8 mouse cellular contexts compared by ENCODE assay signal in genomic region chr4:140084521-140085011, GRCm38 (mm10).
DNase-seq lines count a peak whose midpoint lies in the region; ATAC-seq and TF ChIP-seq lines count a peak whose summit lies in the region.
"Had no signal": no experiment of that assay in that cellular context is flagged by ENCODE, and none has a peak within 500 bp of the region (broad histone marks: within the 10 kb centered on the region; RNA-seq: fewer than 3 reads in every experiment).

No protein-coding gene starts in this region.

- 0 out of 2 replicates have a peak, but pooled peaks cover 3% of the 10 kb centered on the region for H3K27me3 ChIP-seq in kidney, embryonic 16.5 days (ENCODE audit: insufficient read depth, low read length)
- H3K27me3 ChIP-seq in forebrain, postnatal 0 days (ENCODE audit: insufficient read depth, low read length) = no peaks in the 10 kb centered on the region
- H3K27me3 ChIP-seq in midbrain, embryonic 16.5 days (ENCODE audit: control insufficient read depth, insufficient read depth, low read depth, low read length) = no peaks in the 10 kb centered on the region
- H3K27me3 ChIP-seq: midbrain, embryonic 12.5 days had no signal

- no peak for TF ChIP-seq CTCF in forebrain, postnatal 0 days (IDR thresholded peaks at IDR 0.05; ENCODE audit: low read depth)

- H3K4me3 ChIP-seq in kidney, embryonic 16.5 days (ENCODE audit: low read length) = no peak overlapping the region
- no peak overlapping the region for H3K4me3 ChIP-seq in forebrain, postnatal 0 days (ENCODE audit: low read depth, low read length)
- no peak overlapping the region for H3K4me3 ChIP-seq in midbrain, embryonic 16.5 days (ENCODE audit: low read depth, low read length)
- H3K4me3 ChIP-seq: midbrain, embryonic 12.5 days had no signal

- H3K9me3 ChIP-seq in kidney, embryonic 16.5 days (ENCODE audit: low read length) = no peaks in the 10 kb centered on the region
- H3K9me3 ChIP-seq in forebrain, postnatal 0 days (ENCODE audit: low read length) = no peaks in the 10 kb centered on the region
- H3K9me3 ChIP-seq in midbrain, embryonic 16.5 days (replicated peaks; ENCODE audit: control insufficient read depth, low read length, poor library complexity, severe bottlenecking) = no peaks in the 10 kb centered on the region
- H3K9me3 ChIP-seq: midbrain, embryonic 12.5 days had no signal

- no peaks in the 10 kb centered on the region for H3K36me3 ChIP-seq in kidney, embryonic 16.5 days (ENCODE audit: insufficient read depth, low read length)
- no peaks in the 10 kb centered on the region for H3K36me3 ChIP-seq in forebrain, postnatal 0 days (ENCODE audit: insufficient read depth)
- no peaks in the 10 kb centered on the region for H3K36me3 ChIP-seq in midbrain, embryonic 16.5 days (ENCODE audit: control insufficient read depth, insufficient read depth, low read length)
- H3K36me3 ChIP-seq: midbrain, embryonic 12.5 days had no signal

- H3K4me1 ChIP-seq in kidney, embryonic 16.5 days (ENCODE audit: insufficient read depth, low read length) = no peaks in the 10 kb centered on the region
- no peaks in the 10 kb centered on the region for H3K4me1 ChIP-seq in forebrain, postnatal 0 days (ENCODE audit: insufficient read depth)
- H3K4me1 ChIP-seq in midbrain, embryonic 16.5 days (ENCODE audit: control insufficient read depth, insufficient read depth, low read length) = peaks cover 8% of the 10 kb centered on the region

- peak; percentile 22 for DNase-seq in kidney, postnatal 10 days
- peak; percentile 64 for DNase-seq in cerebellum, adult 8-10 months
- DNase-seq in forebrain, postnatal 0 days = no peak
- no peak for DNase-seq in thymus, postnatal 25 days
- no peak for DNase-seq in urinary bladder, postnatal 10 days (ENCODE audit: low spot score)

- no peak overlapping the region for H3K9ac ChIP-seq in kidney, embryonic 16.5 days (replicated peaks; ENCODE audit: low read length)
- H3K9ac ChIP-seq in forebrain, postnatal 0 days = no peak overlapping the region
- H3K9ac ChIP-seq in midbrain, embryonic 16.5 days (ENCODE audit: low read depth, low read length) = no peak overlapping the region
- H3K9ac ChIP-seq: midbrain, embryonic 12.5 days had no signal

- no peak overlapping the region for H3K27ac ChIP-seq in kidney, embryonic 16.5 days (ENCODE audit: low read length)
- no peak overlapping the region for H3K27ac ChIP-seq in forebrain, postnatal 0 days (ENCODE audit: low read depth, low read length)
- peak overlapping the region; percentile 61 for H3K27ac ChIP-seq in midbrain, embryonic 16.5 days (ENCODE audit: low read length)
- H3K27ac ChIP-seq: midbrain, embryonic 12.5 days had no signal

- WGBS in kidney, embryonic 16.5 days = 31% methylated on average over 11 of the region's 11 CpGs
- WGBS in forebrain, postnatal 0 days = 22% methylated on average over 11 of the region's 11 CpGs
- WGBS in midbrain, embryonic 16.5 days = 43% methylated on average over 11 of the region's 11 CpGs

- no peak overlapping the region for H3K4me2 ChIP-seq in kidney, embryonic 16.5 days (replicated peaks; ENCODE audit: low read depth, low read length)
- H3K4me2 ChIP-seq in forebrain, postnatal 0 days (ENCODE audit: low read depth) = no peak overlapping the region
- H3K4me2 ChIP-seq in midbrain, embryonic 16.5 days (ENCODE audit: low read length) = no peak overlapping the region
- H3K4me2 ChIP-seq: midbrain, embryonic 12.5 days had no signal

- ATAC-seq in kidney, embryonic 16.5 days (ENCODE audit: low FRiP score, low TSS enrichment) = no peak
- ATAC-seq in forebrain, postnatal 0 days = peak; percentile 25
- no peak for ATAC-seq in midbrain, embryonic 16.5 days

Comparison
In these comparisons a context has a peak if more than half of its experiments do, and no peak if none do; other contexts are left out.
1. DNase-seq: peak in kidney, postnatal 10 days (single experiment) and cerebellum, adult 8-10 months (single experiment); none in forebrain, postnatal 0 days (single experiment), thymus, postnatal 25 days (single experiment) and urinary bladder, postnatal 10 days (single experiment).